Mouse (Mus musculus) MEL (cell line): ENCODE data around the gene Dctn5. TPM values are rescaled to one million over a fixed set of nuclear protein-coding genes. Genes with fewer than 3 reads are reported as not detected.
A peak's percentile ranks its signal among the peaks of the same experiment; 100 is the strongest.

Experiments
- DNase-seq: peaks from one replicate; pipeline ENCODE4 v3.0.0; 2011; ENCODE audit warnings: low read depth, low spot score
- H3K27ac ChIP-seq: 2 replicates; pipeline ENCODE4 v1.5.1; 2012; ENCODE audit warnings: low read depth, mild to moderate bottlenecking, control low read depth, low read length, moderate library complexity; ENCODE audit not compliant: control insufficient read depth
- H3K27me3 ChIP-seq, 2 experiments: fragments of 150-350 bp in 1 of 2; sonication (generic) in 1 of 2; 2 replicates each; pipeline ENCODE4 v1.6.1; 2012; ENCODE audit warnings: low read length in 2 of 2, mild to moderate bottlenecking in 2 of 2, improper control_type of control experiment in 1 of 2, moderate library complexity in 1 of 2; ENCODE audit not compliant: insufficient read depth in 2 of 2, control insufficient read depth in 1 of 2
- H3K36me3 ChIP-seq, 2 experiments: 2 replicates each; pipeline ENCODE4 v1.6.1; 2012 to 2014; ENCODE audit warnings: low read length in 2 of 2, improper control_type of control experiment in 1 of 2, inconsistent platforms in 1 of 2, mild to moderate bottlenecking in 1 of 2; ENCODE audit not compliant: insufficient read depth in 2 of 2, control insufficient read depth in 1 of 2
- H3K4me1 ChIP-seq, 2 experiments: fragments of 150-350 bp in 1 of 2; sonication (generic) in 1 of 2; 2 replicates each; pipeline ENCODE4 v1.6.1; 2012; ENCODE audit warnings: low read length in 2 of 2, improper control_type of control experiment in 1 of 2, mild to moderate bottlenecking in 1 of 2; ENCODE audit not compliant: insufficient read depth in 2 of 2, control insufficient read depth in 1 of 2
- H3K4me3 ChIP-seq, 2 experiments: fragments of 150-350 bp in 1 of 2; sonication (generic) in 1 of 2; 2 replicates each; pipeline ENCODE4 v1.5.1; 2012; ENCODE audit warnings: low read depth in 2 of 2, low read length in 2 of 2, mild to moderate bottlenecking in 2 of 2, moderate library complexity in 2 of 2, control low read depth in 1 of 2, improper control_type of control experiment in 1 of 2; ENCODE audit not compliant: control insufficient read depth in 1 of 2, insufficient read depth in 1 of 2
- H3K79me2 ChIP-seq: 2 replicates; pipeline ENCODE4 v1.6.1; 2012; ENCODE audit warnings: mild to moderate bottlenecking, low read length, moderate library complexity; ENCODE audit not compliant: control insufficient read depth, poor library complexity, insufficient read depth
- H3K9ac ChIP-seq: 2 replicates; pipeline ENCODE4 v1.6.1; 2012; ENCODE audit warnings: low read depth, mild to moderate bottlenecking, control low read depth, low read length, moderate library complexity; ENCODE audit not compliant: control insufficient read depth, poor library complexity, severe bottlenecking
- H3K9me3 ChIP-seq: fragments of 150-350 bp; sonication (generic); replicated peaks from 2 replicates; pipeline ENCODE4 v1.6.1; 2012; ENCODE audit warnings: mild to moderate bottlenecking, low read length, improper control_type of control experiment, moderate library complexity; ENCODE audit not compliant: insufficient read depth
- BHLHE40 ChIP-seq: IDR thresholded peaks from 2 replicates; pipeline ENCODE4 v1.6.1; 2012; ENCODE audit warnings: low read depth, mild to moderate bottlenecking, inconsistent platforms, low read length, improper control_type of control experiment, borderline replicate concordance
- CHD1 ChIP-seq: IDR thresholded peaks from 2 replicates; pipeline ENCODE4 v1.6.1; 2012; ENCODE audit warnings: low read depth, mild to moderate bottlenecking, inconsistent platforms, low read length, improper control_type of control experiment
- CHD2 ChIP-seq: IDR thresholded peaks from 2 replicates; pipeline ENCODE4 v1.6.1; 2011; ENCODE audit warnings: low read length, improper control_type of control experiment
- E2F4 ChIP-seq: IDR thresholded peaks from 2 replicates; pipeline ENCODE4 v1.6.1; 2011; ENCODE audit warnings: low read depth, low read length, improper control_type of control experiment, borderline replicate concordance
- EP300 ChIP-seq, 2 experiments: IDR thresholded peaks; 2 replicates each; pipeline ENCODE4 v1.6.1; 2011; ENCODE audit warnings: improper control_type of control experiment in 2 of 2, low read length in 2 of 2, low read depth in 1 of 2, mild to moderate bottlenecking in 1 of 2
- GATA1 ChIP-seq: IDR thresholded peaks from 2 replicates; pipeline ENCODE4 v1.6.1; 2011; ENCODE audit warnings: low read depth, low read length, improper control_type of control experiment
- HCFC1 ChIP-seq: IDR thresholded peaks from 2 replicates; pipeline ENCODE4 v1.6.1; 2012; ENCODE audit warnings: low read depth, mild to moderate bottlenecking, inconsistent platforms, low read length, improper control_type of control experiment, moderate library complexity
- JUND ChIP-seq: IDR thresholded peaks from 2 replicates; pipeline ENCODE4 v1.6.1; 2011; ENCODE audit warnings: low read depth, mild to moderate bottlenecking, improper control_type of control experiment, low read length
- MEF2A ChIP-seq: IDR thresholded peaks from 2 replicates; pipeline ENCODE4 v1.6.1; 2014; ENCODE audit warnings: low read depth, mild to moderate bottlenecking, inconsistent platforms, low read length, improper control_type of control experiment; ENCODE audit not compliant: poor library complexity, insufficient replicate concordance, severe bottlenecking; ENCODE audit errors: extremely low read depth
- MXI1 ChIP-seq: IDR thresholded peaks from 2 replicates; pipeline ENCODE4 v1.6.1; 2011; ENCODE audit warnings: mild to moderate bottlenecking, low read depth, low read length, improper control_type of control experiment
- MYB ChIP-seq: IDR thresholded peaks from 2 replicates; pipeline ENCODE4 v1.6.1; 2011; ENCODE audit warnings: mild to moderate bottlenecking, low read depth, low read length, improper control_type of control experiment
- MYC ChIP-seq: IDR thresholded peaks from 2 replicates; pipeline ENCODE4 v1.6.1; 2011; ENCODE audit warnings: low read depth, mild to moderate bottlenecking, low read length, improper control_type of control experiment, moderate library complexity
- NELFE ChIP-seq: IDR thresholded peaks from 2 replicates; pipeline ENCODE4 v1.6.1; 2011; ENCODE audit warnings: low read depth, low read length, improper control_type of control experiment
- POLR2A ChIP-seq, 2 experiments: IDR thresholded peaks; 2 replicates each; pipeline ENCODE4 v1.6.1; 2011 to 2012; ENCODE audit warnings: low read length in 2 of 2, mild to moderate bottlenecking in 2 of 2, control low read depth in 1 of 2, improper control_type of control experiment in 1 of 2, low read depth in 1 of 2, moderate library complexity in 1 of 2; ENCODE audit not compliant: control insufficient read depth in 1 of 2, insufficient read depth in 1 of 2, poor library complexity in 1 of 2
- POLR2AphosphoS2 ChIP-seq: IDR thresholded peaks from 2 replicates; pipeline ENCODE4 v1.6.1; 2011; ENCODE audit warnings: low read length, improper control_type of control experiment
- POLR2AphosphoS5 ChIP-seq: IDR thresholded peaks from 2 replicates; pipeline ENCODE4 v1.6.1; 2012; ENCODE audit warnings: low read depth, borderline replicate concordance, mild to moderate bottlenecking, inconsistent platforms, low read length, moderate library complexity, mixed read lengths
- RAD21 ChIP-seq: IDR thresholded peaks from 2 replicates; pipeline ENCODE4 v1.6.1; 2011; ENCODE audit warnings: mild to moderate bottlenecking, low read depth, low read length, improper control_type of control experiment
- RCOR1 ChIP-seq: IDR thresholded peaks from 2 replicates; pipeline ENCODE4 v1.6.1; 2012; ENCODE audit warnings: low read depth, mild to moderate bottlenecking, inconsistent platforms, low read length, improper control_type of control experiment
- SIN3A ChIP-seq: IDR thresholded peaks from 2 replicates; pipeline ENCODE4 v1.6.1; 2012; ENCODE audit warnings: low read length, improper control_type of control experiment, inconsistent platforms
- TCF12 ChIP-seq: IDR thresholded peaks from 2 replicates; pipeline ENCODE4 v1.6.1; 2014; ENCODE audit warnings: low read depth, mild to moderate bottlenecking, inconsistent platforms, low read length, improper control_type of control experiment, moderate library complexity
- ZC3H11A ChIP-seq: IDR thresholded peaks from 2 replicates; pipeline ENCODE4 v1.6.1; 2012; ENCODE audit warnings: low read depth, mild to moderate bottlenecking, inconsistent platforms, low read length, improper control_type of control experiment
- polyA plus RNA-seq, 2 experiments: library from polyadenylated mRNA; stranded (reverse) in 1 of 2; unstranded in 1 of 2; fragments of >175 nt in 1 of 2; fragments of >200 nt in 1 of 2; gene quantifications; 2 replicates each; pipeline versions ENCODE4 v1.2.1 to v1.2.4; 2012; ENCODE audit warnings: low replicate concordance in 2 of 2, low read depth in 1 of 2; ENCODE audit not compliant: insufficient read length in 2 of 2, insufficient read depth in 1 of 2, missing spikeins in 1 of 2
- total RNA-seq: library from RNA; depleted of rRNA; stranded (reverse); fragments of 300-350 nt; gene quantifications from 2 replicates; pipeline ENCODE4 v1.2.3, GENCODE M21; 2012

The Dctn5 gene
- total and polyA plus RNA-seq, 3 experiments: 54.2 to 203 (median 71.3) TPM

- H3K79me2 ChIP-seq: peaks cover 7% of the 10 kb centered on the region
- H3K4me3 ChIP-seq: no peak overlapping the region
- H3K9me3 ChIP-seq: no peaks in the 10 kb centered on the region
- H3K9ac ChIP-seq: no peak overlapping the region
- no peak overlapping the region for H3K27ac ChIP-seq
- H3K36me3 ChIP-seq: peaks cover 2 to 28% of the 10 kb centered on the region in 2 experiments; a peak in 2 of 4 replicates
- no peaks in the 10 kb centered on the region for H3K4me1 ChIP-seq
- no peak for DNase-seq
- TF ChIP-seq JUND (no peak), SIN3A (no peak), ZC3H11A (no peak), MXI1 (no peak), POLR2A (IDR thresholded peaks at IDR 0.05; ENCODE audit: control insufficient read depth in 1 of 2, insufficient read depth in 1 of 2, low read depth in 1 of 2, low read length in 2 of 2, poor library complexity in 1 of 2) (no peak; a peak in 1 of 4 replicates), HCFC1 (no peak), TCF12 (no peak), RCOR1 (no peak), BHLHE40 (no peak), MEF2A (no peak), GATA1 (no peak), RAD21 (no peak), MYB (no peak), CHD2 (no peak), CHD1 (no peak), POLR2AphosphoS5 (no peak), EP300 (IDR thresholded peaks at IDR 0.05; ENCODE audit: low read depth in 1 of 2, low read length in 2 of 2) (no peak), MYC (no peak), NELFE (no peak), E2F4 (no peak)
- no peaks in the 10 kb centered on the region for H3K27me3 ChIP-seq
Measured at GRCm38 (mm10) chr7:122167203-122167602, 34.4 kb downstream of the Dctn5 start.

- peaks cover 0 to 15% of the 10 kb centered on the region in 2 experiments; a peak in 2 of 4 replicates for H3K36me3 ChIP-seq
- no peak overlapping the region for H3K9ac ChIP-seq
- no peaks in the 10 kb centered on the region for H3K9me3 ChIP-seq
- no peaks in the 10 kb centered on the region for H3K79me2 ChIP-seq
- DNase-seq: peak; percentile 24
- H3K4me1 ChIP-seq: no peaks in the 10 kb centered on the region
- H3K27me3 ChIP-seq: no peaks in the 10 kb centered on the region
- H3K27ac ChIP-seq: no peak overlapping the region
- TF ChIP-seq POLR2AphosphoS2: peak; percentile 68; the same call in 1 of the 2 replicates
- no peak for TF ChIP-seq RAD21
- H3K4me3 ChIP-seq: no peak overlapping the region
Measured at GRCm38 (mm10) chr7:122170705-122171104, 37.9 kb downstream of the Dctn5 start.
